Mouse (Mus musculus) myocyte (in vitro differentiated cells): Measurements from ENCODE around the gene Tbx4.

Experiments used
- CEBPB ChIP-seq: IDR thresholded peaks from 2 replicates; pipeline ENCODE4 v1.6.1; 2011; ENCODE audit warnings: mild to moderate bottlenecking, moderate library complexity; ENCODE audit not compliant: poor library complexity, insufficient read depth, severe bottlenecking
- MAX ChIP-seq: IDR thresholded peaks from one replicate; pipeline ENCODE4 v1.6.1; 2011; ENCODE audit warnings: low read depth, mild to moderate bottlenecking, control low read depth
- MYOD1 ChIP-seq, 3 experiments: IDR thresholded peaks; one replicate each; pipeline ENCODE4 v1.6.1; 2011; ENCODE audit warnings: control low read depth in 2 of 3, low read depth in 2 of 3, mild to moderate bottlenecking in 2 of 3, moderate library complexity in 1 of 3; ENCODE audit not compliant: insufficient read length in 2 of 3, control insufficient read depth in 1 of 3
- MYOG ChIP-seq, 3 experiments: IDR thresholded peaks; one replicate each; pipeline ENCODE4 v1.6.1; 2011; ENCODE audit warnings: control low read depth in 2 of 3, low read depth in 2 of 3, mild to moderate bottlenecking in 2 of 3; ENCODE audit not compliant: insufficient read length in 2 of 3, control insufficient read depth in 1 of 3, insufficient read depth in 1 of 3
- POLR2A ChIP-seq: IDR thresholded peaks from one replicate; pipeline ENCODE4 v1.6.1; 2011; ENCODE audit warnings: low read depth, mild to moderate bottlenecking, control low read depth, moderate library complexity; ENCODE audit not compliant: insufficient read length
- POLR2AphosphoS2 ChIP-seq: IDR thresholded peaks from one replicate; pipeline ENCODE4 v1.6.1; 2011; ENCODE audit warnings: low read depth, control low read depth; ENCODE audit not compliant: insufficient read length
- REST ChIP-seq: IDR thresholded peaks from one replicate; pipeline ENCODE4 v1.6.1; 2011; ENCODE audit warnings: mild to moderate bottlenecking, control low read depth, moderate library complexity; ENCODE audit not compliant: insufficient read depth, insufficient read length
- SRF ChIP-seq: IDR thresholded peaks from one replicate; pipeline ENCODE4 v1.6.1; 2011; ENCODE audit warnings: low read depth; ENCODE audit not compliant: control insufficient read depth, insufficient read length
- TCF12 ChIP-seq: IDR thresholded peaks from one replicate; pipeline ENCODE4 v1.6.1; 2011; ENCODE audit warnings: mild to moderate bottlenecking, control low read depth; ENCODE audit not compliant: poor library complexity, insufficient read depth, severe bottlenecking
- TCF3 ChIP-seq: IDR thresholded peaks from one replicate; pipeline ENCODE4 v1.6.1; 2011; ENCODE audit warnings: low read depth, control low read depth; ENCODE audit not compliant: insufficient read length
- USF1 ChIP-seq: IDR thresholded peaks from one replicate; pipeline ENCODE4 v1.6.1; 2011; ENCODE audit warnings: low read depth, mild to moderate bottlenecking, control low read depth, moderate library complexity

DNA sequence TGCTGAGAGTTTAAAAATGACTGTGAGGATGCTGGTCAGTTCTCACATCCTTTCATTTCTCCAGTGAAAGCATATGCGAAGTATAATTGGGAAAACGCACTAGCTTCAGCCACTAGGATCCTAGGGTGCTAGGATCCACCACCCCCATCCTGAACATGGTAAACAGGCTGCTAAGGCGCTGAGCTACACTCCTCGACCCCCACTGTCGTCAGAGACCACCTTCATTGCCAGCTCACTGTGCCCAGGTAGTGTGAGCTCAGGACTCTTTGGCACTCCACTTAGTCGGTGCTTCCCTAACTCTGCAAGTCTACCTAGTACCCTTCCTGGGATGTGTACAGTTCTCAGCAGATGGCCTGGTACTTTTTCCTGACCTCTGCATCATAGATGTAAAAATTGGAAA is 6.5 kb downstream of the Tbx4 start:
- TF ChIP-seq POLR2A (no peak), SRF (no peak), MYOG (IDR thresholded peaks at IDR 0.05; ENCODE audit: control insufficient read depth in 1 of 3, insufficient read depth in 1 of 3, insufficient read length in 2 of 3, low read depth in 2 of 3) (no peak), MYOD1 (IDR thresholded peaks at IDR 0.05; ENCODE audit: control insufficient read depth in 1 of 3, insufficient read length in 2 of 3, low read depth in 2 of 3) (no peak), POLR2AphosphoS2 (no peak), CEBPB (no peak), TCF12 (no peak), MAX (no peak), USF1 (no peak), TCF3 (no peak), REST (no peak)
